Comparison of ENCODE assay signal across 8 mouse cellular contexts in genomic region chr17:31658468-31659185, GRCm38 (mm10). TPM values are rescaled to one million over a fixed set of nuclear protein-coding genes. Genes with fewer than 3 reads are reported as not detected.
DNase-seq lines count a peak whose midpoint lies in the region; ATAC-seq lines count a peak whose summit lies in the region.

Gene U2af1, minus strand, starts transcription at chr17:31658892.

- H3K4me1 ChIP-seq in heart, embryonic 14.5 days (ENCODE audit: control insufficient read depth in 2 of 2, insufficient read depth in 2 of 2, low read length in 2 of 2): peaks cover 8 to 21% of the 10 kb centered on the region in 2 experiments
- peaks cover 50% of the 10 kb centered on the region for H3K4me1 ChIP-seq in liver, embryonic 13.5 days (replicated peaks)
- H3K4me1 ChIP-seq in stomach, embryonic 16.5 days (ENCODE audit: control insufficient read depth, insufficient read depth, low read length): peaks cover 26% of the 10 kb centered on the region

- H3K9ac ChIP-seq in heart, embryonic 14.5 days (ENCODE audit: low read length): peak within 1 kb of the TSS; percentile 99
- H3K9ac ChIP-seq in liver, embryonic 13.5 days: peak within 1 kb of the TSS; percentile 88
- peak within 1 kb of the TSS; percentile 98 for H3K9ac ChIP-seq in stomach, embryonic 16.5 days (ENCODE audit: low read length)

- under 1% methylated on average over 77 of the region's 77 CpGs for WGBS in heart, embryonic 14.5 days
- under 1% methylated on average over 75 of the region's 77 CpGs for WGBS in liver, embryonic 13.5 days (ENCODE audit: insufficient replicate concordance)
- under 1% methylated on average over 77 of the region's 77 CpGs for WGBS in stomach, embryonic 16.5 days

- H3K4me3 ChIP-seq in heart, embryonic 14.5 days (ENCODE audit: control insufficient read depth in 1 of 2, insufficient read depth in 1 of 2, low read depth in 1 of 2, low read length in 2 of 2): peak within 1 kb of the TSS; percentile 87 to 97
- H3K4me3 ChIP-seq in liver, embryonic 13.5 days (replicated peaks): peak within 1 kb of the TSS; percentile 77
- peak within 1 kb of the TSS; percentile 77 for H3K4me3 ChIP-seq in stomach, embryonic 16.5 days (replicated peaks; ENCODE audit: low read length)

- H3K9me3 ChIP-seq in heart, embryonic 14.5 days (ENCODE audit: control insufficient read depth, low read length): no peaks in the 10 kb centered on the region
- no peaks in the 10 kb centered on the region for H3K9me3 ChIP-seq in liver, embryonic 13.5 days (replicated peaks)
- H3K9me3 ChIP-seq in stomach, embryonic 16.5 days (replicated peaks; ENCODE audit: control insufficient read depth, low read length): no peaks in the 10 kb centered on the region

- ATAC-seq in CD4-positive, CD25-positive, alpha-beta regulatory T cell, adult 4 months: peak; percentile 97
- ATAC-seq in heart, embryonic 14.5 days (ENCODE audit: insufficient number of reproducible peaks, insufficient read depth, low FRiP score, low read depth): peak; percentile 99
- peak; percentile 95 for ATAC-seq in liver, embryonic 13.5 days (ENCODE audit: low read depth)
- peak; percentile 99 for ATAC-seq in stomach, embryonic 16.5 days (ENCODE audit: insufficient read depth, low FRiP score)

- peak within 1 kb of the TSS; percentile 93 for H3K4me2 ChIP-seq in heart, embryonic 14.5 days (ENCODE audit: low read length)
- H3K4me2 ChIP-seq in liver, embryonic 13.5 days: peak within 1 kb of the TSS; percentile 85
- peak within 1 kb of the TSS; percentile 83 for H3K4me2 ChIP-seq in stomach, embryonic 16.5 days (ENCODE audit: low read depth, low read length)

- peaks cover 26% of the 10 kb centered on the region for H3K36me3 ChIP-seq in heart, embryonic 14.5 days (ENCODE audit: control insufficient read depth, insufficient read depth, low read length)
- H3K36me3 ChIP-seq in liver, embryonic 13.5 days: peaks cover 35% of the 10 kb centered on the region
- H3K36me3 ChIP-seq in stomach, embryonic 16.5 days (ENCODE audit: control insufficient read depth, insufficient read depth, low read length): peaks cover 12% of the 10 kb centered on the region; the same call in 1 of the 2 replicates

- peak; percentile 97 for DNase-seq in c-Kit-negative CD71-positive TER-119-positive erythroid progenitor cells, embryonic 14.5 days (ENCODE audit: low read depth, low spot score)
- DNase-seq in fibroblast of lung, adult 2 months (ENCODE audit: low read depth): peak; percentile 90
- peak; percentile 98 for DNase-seq in kidney, postnatal 14 days
- DNase-seq in liver, embryonic 13.5 days: peak; percentile 98
- DNase-seq in neural tube, embryonic 10.5 days (ENCODE audit: extremely low spot score, low spot score): peak; percentile 97

- no peaks in the 10 kb centered on the region for H3K27me3 ChIP-seq in heart, embryonic 14.5 days (ENCODE audit: control insufficient read depth, insufficient read depth, low read length)
- no peaks in the 10 kb centered on the region for H3K27me3 ChIP-seq in liver, embryonic 13.5 days
- H3K27me3 ChIP-seq in stomach, embryonic 16.5 days (ENCODE audit: control insufficient read depth, insufficient read depth, low read length): no peaks in the 10 kb centered on the region

- peak within 1 kb of the TSS; percentile 84 to 86 for H3K27ac ChIP-seq in heart, embryonic 14.5 days (replicated peaks in 1 of 2; ENCODE audit: control insufficient read depth in 1 of 2, insufficient read depth in 1 of 2, low read depth in 2 of 2, low read length in 2 of 2)
- H3K27ac ChIP-seq in liver, embryonic 13.5 days: peak within 1 kb of the TSS; percentile 88
- H3K27ac ChIP-seq in stomach, embryonic 16.5 days (ENCODE audit: low read length): peak within 1 kb of the TSS; percentile 80

RNA-seq across cellular contexts. Expression of gene U2af1, which starts in this region (rescaled TPM):
- 100 to 1,000 TPM in 1 of 2 experiments, 10 to 100 TPM in 1; 53.7 to 103 TPM for polyA plus RNA-seq in CD4-positive, CD25-positive, alpha-beta regulatory T cell, adult 4 months (2017; shearing (Covaris generic))
- 96.5 and 112 TPM in 2 replicates for polyA plus RNA-seq in heart, embryonic 14.5 days (2014; fragmentation: Nextera tagmentation; extraction: Ambion mirVana)
- 223 and 239 TPM in 2 replicates for polyA plus RNA-seq in liver, embryonic 13.5 days (2015; fragmentation: Nextera tagmentation; extraction: Ambion mirVana)
- polyA plus RNA-seq in stomach, embryonic 16.5 days (2015; fragmentation: Nextera tagmentation; extraction: Ambion mirVana): 236 and 261 TPM in 2 replicates

Comparison
In these comparisons a context has a peak if more than half of its experiments do, and no peak if none do; other contexts are left out.
1. Peak in every context shown above with its lines: DNase-seq, ATAC-seq, H3K4me3 ChIP-seq and H3K27ac ChIP-seq.